Mouse (Mus musculus) C2C12 (cell line): ENCODE measurements around the gene Cab39l. TPM values are rescaled to one million over a fixed set of nuclear protein-coding genes. Genes with fewer than 3 reads are reported as not detected.

Experiments
- H3K27me3 ChIP-seq: one replicate; pipeline ENCODE4 v1.6.1; 2011; ENCODE audit not compliant: control insufficient read depth, insufficient read depth, insufficient read length
- H3K36me3 ChIP-seq: one replicate; pipeline ENCODE4 v1.6.1; 2011; ENCODE audit not compliant: control insufficient read depth, insufficient read depth
- H3K4me3 ChIP-seq: one replicate; pipeline ENCODE4 v1.5.1; 2011; ENCODE audit warnings: mild to moderate bottlenecking, control low read depth; ENCODE audit not compliant: poor library complexity, insufficient read depth, severe bottlenecking
- H3K79me2 ChIP-seq: one replicate; pipeline ENCODE4 v1.6.1; 2011; ENCODE audit not compliant: control insufficient read depth, insufficient read depth
- H3K79me3 ChIP-seq: one replicate; pipeline ENCODE4 v1.6.1; 2011; ENCODE audit warnings: low read depth, control low read depth
- H3ac ChIP-seq: one replicate; pipeline ENCODE3; 2011; ENCODE audit warnings: low read depth; ENCODE audit not compliant: control insufficient read depth, insufficient read length
- CEBPB ChIP-seq: IDR thresholded peaks from one replicate; pipeline ENCODE4 v1.6.1; 2011; ENCODE audit warnings: low read depth, mild to moderate bottlenecking, control low read depth, moderate library complexity
- CTCF ChIP-seq: IDR thresholded peaks from one replicate; pipeline ENCODE4 v1.5.1; 2011; ENCODE audit not compliant: control insufficient read depth, insufficient read depth, insufficient read length
- FOSL1 ChIP-seq: IDR thresholded peaks from one replicate; pipeline ENCODE4 v1.8.0; 2011; ENCODE audit warnings: mild to moderate bottlenecking, low read length; ENCODE audit not compliant: poor library complexity, insufficient read depth, severe bottlenecking
- MAX ChIP-seq: IDR thresholded peaks from one replicate; pipeline ENCODE4 v1.6.1; 2011; ENCODE audit warnings: mild to moderate bottlenecking, control low read depth
- MYOD1 ChIP-seq: IDR thresholded peaks from one replicate; pipeline ENCODE4 v1.6.1; 2011; ENCODE audit warnings: low read depth; ENCODE audit not compliant: control insufficient read depth, insufficient read length
- MYOG ChIP-seq: IDR thresholded peaks from one replicate; pipeline ENCODE4 v1.6.1; 2011; ENCODE audit not compliant: control insufficient read depth, insufficient read length; ENCODE audit errors: extremely low read depth
- USF1 ChIP-seq: IDR thresholded peaks from one replicate; pipeline ENCODE4 v1.6.1; 2011; ENCODE audit warnings: low read depth, mild to moderate bottlenecking, control low read depth, moderate library complexity
- polyA plus RNA-seq: library from polyadenylated mRNA; unstranded; fragments of >200 nt; fragmentation: generic; extraction: Trizol; gene quantifications from one replicate; pipeline ENCODE4 v1.2.1, GENCODE M21; 2012; ENCODE audit warnings: missing spikeins

Cab39l gene
- polyA plus RNA-seq, 1 experiment, result 10.9 TPM

- H3K27me3 ChIP-seq, result no peaks in the 10 kb centered on the region
- H3K79me3 ChIP-seq, result peaks cover 26% of the 10 kb centered on the region
- no peak overlapping the region for H3ac ChIP-seq
- H3K79me2 ChIP-seq, result peaks cover 43% of the 10 kb centered on the region
- H3K36me3 ChIP-seq, result peaks cover 10% of the 10 kb centered on the region
- no peak overlapping the region for H3K4me3 ChIP-seq
- TF ChIP-seq FOSL1, result no peak
Measured at GRCm38 (mm10) chr14:59438505-59438904, 2.3 kb upstream of the Cab39l start.

DNA sequence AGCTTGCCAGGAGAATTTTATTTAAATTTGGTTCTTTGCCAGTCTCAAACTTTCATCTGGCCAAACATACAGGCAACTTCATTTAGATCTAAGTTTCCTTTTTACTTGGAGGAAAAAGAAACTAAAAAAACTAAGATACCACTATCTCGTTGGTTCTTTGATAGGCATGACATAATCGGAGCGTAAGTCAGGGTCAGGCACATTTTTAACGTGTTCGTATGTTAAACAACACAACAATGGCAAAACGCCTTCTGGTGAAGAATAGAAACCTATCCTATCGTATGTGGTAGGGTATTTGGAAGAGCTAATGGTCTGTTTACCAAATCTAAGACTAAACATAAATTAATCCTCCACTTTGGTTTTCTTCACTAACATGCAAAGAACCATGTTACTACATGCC is 733 bp upstream of the Cab39l start:
- Histone ChIP-seq H3K4me3 (peak overlapping the region; percentile 72), H3ac (peak overlapping the region; percentile 79), H3K79me3 (peaks cover 26% of the 10 kb centered on the region), H3K27me3 (no peaks in the 10 kb centered on the region), H3K79me2 (peaks cover 43% of the 10 kb centered on the region), H3K36me3 (peaks cover 10% of the 10 kb centered on the region)
- TF ChIP-seq MAX (no peak), MYOD1 (no peak), MYOG (no peak), CEBPB (no peak), CTCF (no peak), USF1 (no peak), FOSL1 (no peak)

DNA sequence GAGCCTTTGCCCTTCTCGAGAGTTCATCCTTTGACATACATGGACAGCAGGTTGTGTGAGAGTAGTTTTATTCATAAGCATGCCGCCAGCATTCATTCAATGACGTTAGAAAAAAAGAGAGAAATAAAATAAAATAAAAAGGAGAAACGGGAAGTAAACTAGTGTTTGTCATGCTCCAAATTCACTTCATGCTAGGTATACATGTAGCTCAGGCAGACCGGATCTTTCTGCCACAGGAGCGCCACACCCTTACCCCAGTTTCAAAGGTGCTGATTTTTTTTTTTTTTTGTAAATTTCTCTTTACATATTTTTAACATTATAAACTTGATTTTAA is 667 bp downstream of the Cab39l start:
- Histone ChIP-seq H3K79me3 (peaks cover 26% of the 10 kb centered on the region), H3ac (peak overlapping the region; percentile 66), H3K27me3 (no peaks in the 10 kb centered on the region), H3K36me3 (peaks cover 10% of the 10 kb centered on the region), H3K79me2 (peaks cover 43% of the 10 kb centered on the region), H3K4me3 (peak overlapping the region; percentile 72)
- TF ChIP-seq MAX (no peak), USF1 (no peak), CTCF (no peak), MYOG (no peak), CEBPB (no peak), FOSL1 (no peak), MYOD1 (no peak)

GRCm38 (mm10) chr14:59445421-59445820 is 4.6 kb downstream of the Cab39l start:
- Histone ChIP-seq H3K4me3 (no peak overlapping the region), H3K79me2 (peaks cover 20% of the 10 kb centered on the region), H3K79me3 (peaks cover 8% of the 10 kb centered on the region), H3ac (no peak overlapping the region), H3K36me3 (no peaks in the 10 kb centered on the region), H3K27me3 (no peaks in the 10 kb centered on the region)
- no peak for TF ChIP-seq MAX
- no peak for TF ChIP-seq FOSL1
- TF ChIP-seq CTCF, result no peak
- no peak for TF ChIP-seq USF1
- TF ChIP-seq MYOD1, result no peak
- no peak for TF ChIP-seq MYOG
- no peak for TF ChIP-seq CEBPB

- Histone ChIP-seq H3K36me3 (no peaks in the 10 kb centered on the region), H3K79me3 (peaks cover 1% of the 10 kb centered on the region), H3K79me2 (no peaks in the 10 kb centered on the region), H3ac (no peak overlapping the region), H3K27me3 (no peaks in the 10 kb centered on the region), H3K4me3 (no peak overlapping the region)
- TF ChIP-seq MYOG, result no peak
- TF ChIP-seq USF1, result no peak
- TF ChIP-seq MYOD1, result no peak
- TF ChIP-seq CTCF, result no peak
- TF ChIP-seq FOSL1, result no peak
Measured at GRCm38 (mm10) chr14:59447981-59448380, 7.2 kb downstream of the Cab39l start.

DNA sequence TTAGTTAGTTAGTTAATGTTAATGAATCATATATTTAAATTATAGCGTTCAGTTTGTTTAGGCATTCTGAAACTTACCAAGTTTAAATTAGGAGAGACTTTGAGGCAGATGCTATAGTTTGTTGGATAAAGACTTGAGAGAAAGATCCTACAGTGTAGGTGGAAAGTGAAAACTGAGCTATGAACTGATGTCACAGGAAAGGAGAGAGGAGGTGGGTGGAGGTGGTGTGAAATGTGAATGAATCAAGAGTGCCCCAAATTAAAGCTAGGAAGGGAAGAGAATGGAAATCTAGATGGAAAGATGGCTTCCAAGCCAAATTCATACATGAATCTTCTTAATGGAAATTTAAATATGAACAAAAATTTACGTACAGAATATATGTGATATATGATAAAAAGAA is 25.7 kb downstream of the Cab39l start:
- Histone ChIP-seq H3K27me3 (no peaks in the 10 kb centered on the region), H3K79me3 (no peaks in the 10 kb centered on the region), H3K36me3 (peaks cover 4% of the 10 kb centered on the region), H3ac (no peak overlapping the region), H3K79me2 (no peaks in the 10 kb centered on the region), H3K4me3 (no peak overlapping the region)
- TF ChIP-seq MAX, result no peak
- TF ChIP-seq MYOD1, result no peak
- no peak for TF ChIP-seq CTCF
- TF ChIP-seq MYOG, result no peak
- no peak for TF ChIP-seq FOSL1
- TF ChIP-seq USF1, result no peak
- no peak for TF ChIP-seq CEBPB
